Mouse (Mus musculus): ENCODE data around the gene Dnajc1. TPM values are rescaled to one million over a fixed set of nuclear protein-coding genes. Genes with fewer than 3 reads are reported as not detected.

Gene Dnajc1
- polyA plus RNA-seq, 1 experiment from 2014 or later, result 41.8 TPM

GRCm38 (mm10) chr2:18249224-18249623 is 143.4 kb downstream of the Dnajc1 start:
- ATAC-seq (replicated peaks; ENCODE audit: low FRiP score) (no peak), DNase-seq (ENCODE audit: low spot score) (no peak)
- Histone ChIP-seq H3K27ac (ENCODE audit: low read depth, low read length) (no peak overlapping the region), H3K4me3 (ENCODE audit: low read depth, low read length) (no peak overlapping the region), H3K9me3 (ENCODE audit: control insufficient read depth, low read length) (no peaks in the 10 kb centered on the region; the same call in 1 of the 2 replicates), H3K4me1 (replicated peaks; ENCODE audit: control insufficient read depth, insufficient read depth, low read length) (no peaks in the 10 kb centered on the region), H3K9ac (ENCODE audit: low read length) (no peak overlapping the region), H3K27me3 (ENCODE audit: control insufficient read depth, insufficient read depth, low read length) (no peaks in the 10 kb centered on the region), H3K4me2 (ENCODE audit: low read depth, low read length, severe bottlenecking) (no peak overlapping the region), H3K36me3 (ENCODE audit: control insufficient read depth, insufficient read depth, low read length) (peaks cover 2% of the 10 kb centered on the region; the same call in 1 of the 2 replicates)
- 93% methylated on average over 3 of the region's 3 CpGs for WGBS

- Histone ChIP-seq H3K36me3 (ENCODE audit: control insufficient read depth, insufficient read depth, low read length) (no peaks in the 10 kb centered on the region), H3K9me3 (ENCODE audit: control insufficient read depth, low read length) (no peaks in the 10 kb centered on the region), H3K4me2 (ENCODE audit: low read depth, low read length, severe bottlenecking) (no peak overlapping the region), H3K27ac (ENCODE audit: low read depth, low read length) (no peak overlapping the region), H3K4me3 (ENCODE audit: low read depth, low read length) (no peak overlapping the region), H3K9ac (ENCODE audit: low read length) (no peak overlapping the region), H3K4me1 (replicated peaks; ENCODE audit: control insufficient read depth, insufficient read depth, low read length) (peaks cover 2% of the 10 kb centered on the region), H3K27me3 (ENCODE audit: control insufficient read depth, insufficient read depth, low read length) (no peaks in the 10 kb centered on the region)
- ATAC-seq (replicated peaks; ENCODE audit: low FRiP score) (no peak), DNase-seq (ENCODE audit: low spot score) (no peak)
- WGBS, result 94% methylated on average over 5 of the region's 5 CpGs
These were observed 157.1 kb downstream of the Dnajc1 start for GRCm38 (mm10) chr2:18235524-18235923.

DNA sequence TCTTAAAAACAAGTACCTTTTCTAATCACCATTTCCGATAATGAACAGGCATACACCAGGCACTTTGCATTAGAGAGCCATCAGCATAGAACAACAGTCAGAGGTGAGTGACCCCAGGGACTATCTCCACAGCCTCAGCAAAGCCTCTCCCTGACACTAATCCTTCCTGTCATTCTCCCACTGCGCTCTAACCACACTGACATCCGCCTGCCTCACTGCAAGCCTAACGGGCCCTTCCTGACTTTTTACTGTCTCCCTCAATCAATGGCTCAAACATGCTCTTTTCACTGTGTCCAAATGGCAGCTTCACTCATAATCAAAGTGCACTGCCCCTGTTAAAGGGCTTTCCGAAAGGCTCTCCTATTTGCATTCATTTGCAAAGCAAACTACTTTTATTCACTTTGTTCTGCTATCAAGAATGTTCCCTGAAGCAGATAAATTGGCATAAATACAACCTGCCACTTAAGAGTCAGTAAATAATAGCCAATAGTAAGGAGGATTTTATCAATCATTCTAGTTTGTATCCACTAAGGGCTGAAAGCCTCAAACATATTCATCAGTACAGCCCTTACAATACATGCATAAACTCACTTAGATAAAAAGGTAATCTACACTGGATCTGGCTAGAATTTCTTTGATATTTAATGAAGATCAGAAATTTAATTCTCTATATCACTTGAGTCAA is 159.6 kb downstream of the Dnajc1 start:
- DNase-seq (ENCODE audit: low spot score) (peak; percentile 49), ATAC-seq (replicated peaks; ENCODE audit: low FRiP score) (peak; percentile 71)
- Histone ChIP-seq H3K4me3 (ENCODE audit: low read depth, low read length) (no peak overlapping the region), H3K9ac (ENCODE audit: low read length) (no peak overlapping the region), H3K9me3 (ENCODE audit: control insufficient read depth, low read length) (no peaks in the 10 kb centered on the region), H3K36me3 (ENCODE audit: control insufficient read depth, insufficient read depth, low read length) (no peaks in the 10 kb centered on the region), H3K4me2 (ENCODE audit: low read depth, low read length, severe bottlenecking) (no peak overlapping the region), H3K27me3 (ENCODE audit: control insufficient read depth, insufficient read depth, low read length) (no peaks in the 10 kb centered on the region), H3K4me1 (replicated peaks; ENCODE audit: control insufficient read depth, insufficient read depth, low read length) (peaks cover 2% of the 10 kb centered on the region), H3K27ac (ENCODE audit: low read depth, low read length) (no peak overlapping the region)
- 3% methylated on average over 5 of the region's 5 CpGs for WGBS

- peaks cover 2% of the 10 kb centered on the region for H3K4me1 ChIP-seq (replicated peaks; ENCODE audit: control insufficient read depth, insufficient read depth, low read length)
- no peak for ATAC-seq (replicated peaks; ENCODE audit: low FRiP score)
These were observed 161.5 kb downstream of the Dnajc1 start for GRCm38 (mm10) chr2:18231143-18231542.

GRCm38 (mm10) chr2:18229279-18229678 is 163.4 kb downstream of the Dnajc1 start:
- H3K4me1 ChIP-seq (replicated peaks; ENCODE audit: control insufficient read depth, insufficient read depth, low read length), result peaks cover 2% of the 10 kb centered on the region
- DNase-seq (ENCODE audit: low spot score) (no peak), ATAC-seq (replicated peaks; ENCODE audit: low FRiP score) (no peak)
- H3K27ac ChIP-seq (ENCODE audit: low read depth, low read length), result no peak overlapping the region
- WGBS, result 17% methylated on average over 2 of the region's 2 CpGs
- no peaks in the 10 kb centered on the region for H3K9me3 ChIP-seq (ENCODE audit: control insufficient read depth, low read length)
- no peak overlapping the region for H3K9ac ChIP-seq (ENCODE audit: low read length)
- no peaks in the 10 kb centered on the region for H3K36me3 ChIP-seq (ENCODE audit: control insufficient read depth, insufficient read depth, low read length)
- H3K27me3 ChIP-seq (ENCODE audit: control insufficient read depth, insufficient read depth, low read length), result no peaks in the 10 kb centered on the region
- no peak overlapping the region for H3K4me2 ChIP-seq (ENCODE audit: low read depth, low read length, severe bottlenecking)
- no peak overlapping the region for H3K4me3 ChIP-seq (ENCODE audit: low read depth, low read length)

More at GRCm38 (mm10) chr2:18231143-18231542, 161.5 kb downstream of the Dnajc1 start:
- Histone ChIP-seq H3K9me3 (ENCODE audit: control insufficient read depth, low read length) (no peaks in the 10 kb centered on the region), H3K27me3 (ENCODE audit: control insufficient read depth, insufficient read depth, low read length) (no peaks in the 10 kb centered on the region), H3K4me2 (ENCODE audit: low read depth, low read length, severe bottlenecking) (no peak overlapping the region), H3K9ac (ENCODE audit: low read length) (no peak overlapping the region), H3K4me3 (ENCODE audit: low read depth, low read length) (no peak overlapping the region), H3K27ac (ENCODE audit: low read depth, low read length) (no peak overlapping the region), H3K36me3 (ENCODE audit: control insufficient read depth, insufficient read depth, low read length) (no peaks in the 10 kb centered on the region)
- no peak for DNase-seq (ENCODE audit: low spot score)
- WGBS, result 74% methylated on average over 4 of the region's 4 CpGs

DNA sequence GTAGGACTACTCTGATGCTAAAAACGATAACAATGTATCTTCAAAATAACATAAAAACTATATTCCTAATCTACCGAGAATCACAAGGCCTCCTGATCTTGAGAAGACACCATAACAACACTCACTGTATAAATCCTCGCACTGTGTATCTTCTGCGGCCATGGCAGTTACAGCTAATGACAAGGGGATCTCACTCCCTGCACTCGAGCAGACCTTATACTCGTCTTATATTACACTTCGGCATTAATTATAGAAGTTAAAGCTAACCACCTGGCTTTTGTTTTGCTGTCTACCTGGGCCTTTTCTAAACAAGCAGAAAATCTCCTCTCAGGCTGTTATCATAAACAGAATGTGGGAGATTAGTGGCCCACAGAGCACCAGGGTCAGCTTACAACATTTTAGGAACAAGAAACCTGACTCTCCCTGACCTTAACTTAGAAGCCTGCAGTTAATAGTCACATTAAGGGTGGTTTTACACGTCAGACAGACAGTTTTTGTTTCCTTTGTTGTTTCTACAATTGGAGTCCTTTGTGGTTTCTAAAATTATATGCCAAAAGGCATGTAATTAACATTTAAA is 164.1 kb downstream of the Dnajc1 start:
- H3K9ac ChIP-seq (ENCODE audit: low read length), result no peak overlapping the region
- no peak overlapping the region for H3K4me3 ChIP-seq (ENCODE audit: low read depth, low read length)
- no peaks in the 10 kb centered on the region for H3K36me3 ChIP-seq (ENCODE audit: control insufficient read depth, insufficient read depth, low read length)
- H3K27ac ChIP-seq (ENCODE audit: low read depth, low read length), result no peak overlapping the region
- 62% methylated on average over 8 of the region's 8 CpGs for WGBS
- DNase-seq (ENCODE audit: low spot score) (no peak), ATAC-seq (replicated peaks; ENCODE audit: low FRiP score) (no peak)
- H3K4me1 ChIP-seq (replicated peaks; ENCODE audit: control insufficient read depth, insufficient read depth, low read length), result peaks cover 2% of the 10 kb centered on the region; the same call in 1 of the 2 replicates
- no peaks in the 10 kb centered on the region for H3K27me3 ChIP-seq (ENCODE audit: control insufficient read depth, insufficient read depth, low read length)
- no peaks in the 10 kb centered on the region for H3K9me3 ChIP-seq (ENCODE audit: control insufficient read depth, low read length)
- no peak overlapping the region for H3K4me2 ChIP-seq (ENCODE audit: low read depth, low read length, severe bottlenecking)

- Histone ChIP-seq H3K27ac (ENCODE audit: low read depth, low read length) (no peak overlapping the region), H3K36me3 (ENCODE audit: control insufficient read depth, insufficient read depth, low read length) (peaks cover 5% of the 10 kb centered on the region; the same call in 1 of the 2 replicates)
- WGBS, result 85% methylated on average over 13 of the region's 13 CpGs
These were observed 173.1 kb downstream of the Dnajc1 start for GRCm38 (mm10) chr2:18219569-18219968.

DNA sequence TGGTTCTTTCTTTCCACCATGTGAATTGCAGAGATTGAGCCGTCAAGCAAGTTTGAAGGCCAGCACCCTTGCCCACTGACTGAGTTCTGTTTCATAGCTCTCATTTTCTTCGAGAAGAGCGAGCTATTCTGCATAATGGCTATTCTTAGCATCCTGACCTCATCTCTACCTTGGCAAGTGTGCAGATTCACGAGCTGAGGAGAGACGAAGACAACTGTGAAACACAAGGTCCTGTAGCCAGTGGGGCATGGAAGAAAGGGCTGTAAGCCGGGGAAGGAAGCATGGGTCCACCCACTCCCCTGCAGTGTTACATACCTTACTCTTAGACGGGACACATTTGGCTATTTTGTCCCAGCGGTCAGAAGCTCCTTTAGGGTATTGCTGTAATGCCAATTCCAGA is 173.5 kb downstream of the Dnajc1 start:
- Histone ChIP-seq H3K36me3 (ENCODE audit: control insufficient read depth, insufficient read depth, low read length) (peaks cover 5% of the 10 kb centered on the region; the same call in 1 of the 2 replicates), H3K27me3 (ENCODE audit: control insufficient read depth, insufficient read depth, low read length) (no peaks in the 10 kb centered on the region), H3K9me3 (ENCODE audit: control insufficient read depth, low read length) (no peaks in the 10 kb centered on the region), H3K4me2 (ENCODE audit: low read depth, low read length, severe bottlenecking) (no peak overlapping the region), H3K4me3 (ENCODE audit: low read depth, low read length) (no peak overlapping the region), H3K9ac (ENCODE audit: low read length) (no peak overlapping the region), H3K27ac (ENCODE audit: low read depth, low read length) (no peak overlapping the region), H3K4me1 (replicated peaks; ENCODE audit: control insufficient read depth, insufficient read depth, low read length) (no peaks in the 10 kb centered on the region)
- WGBS, result 84% methylated on average over 8 of the region's 8 CpGs
- ATAC-seq (replicated peaks; ENCODE audit: low FRiP score) (no peak), DNase-seq (ENCODE audit: low spot score) (no peak)

More at GRCm38 (mm10) chr2:18219569-18219968, 173.1 kb downstream of the Dnajc1 start:
- no peak for DNase-seq (ENCODE audit: low spot score)
- Histone ChIP-seq H3K4me2 (ENCODE audit: low read depth, low read length, severe bottlenecking) (no peak overlapping the region), H3K9ac (ENCODE audit: low read length) (no peak overlapping the region), H3K4me1 (replicated peaks; ENCODE audit: control insufficient read depth, insufficient read depth, low read length) (no peaks in the 10 kb centered on the region), H3K4me3 (ENCODE audit: low read depth, low read length) (no peak overlapping the region), H3K9me3 (ENCODE audit: control insufficient read depth, low read length) (no peaks in the 10 kb centered on the region), H3K27me3 (ENCODE audit: control insufficient read depth, insufficient read depth, low read length) (no peaks in the 10 kb centered on the region)
- ATAC-seq (replicated peaks; ENCODE audit: low FRiP score), result no peak

- Histone ChIP-seq H3K27ac (ENCODE audit: low read depth, low read length) (no peak overlapping the region), H3K36me3 (ENCODE audit: control insufficient read depth, insufficient read depth, low read length) (peaks cover 5% of the 10 kb centered on the region; the same call in 1 of the 2 replicates), H3K9me3 (ENCODE audit: control insufficient read depth, low read length) (no peaks in the 10 kb centered on the region), H3K27me3 (ENCODE audit: control insufficient read depth, insufficient read depth, low read length) (no peaks in the 10 kb centered on the region), H3K4me2 (ENCODE audit: low read depth, low read length, severe bottlenecking) (no peak overlapping the region), H3K9ac (ENCODE audit: low read length) (no peak overlapping the region), H3K4me1 (replicated peaks; ENCODE audit: control insufficient read depth, insufficient read depth, low read length) (no peaks in the 10 kb centered on the region), H3K4me3 (ENCODE audit: low read depth, low read length) (no peak overlapping the region)
- WGBS, result 79% methylated on average over 5 of the region's 5 CpGs
- ATAC-seq (replicated peaks; ENCODE audit: low FRiP score) (no peak), DNase-seq (ENCODE audit: low spot score) (no peak)
These were observed 174.1 kb downstream of the Dnajc1 start for GRCm38 (mm10) chr2:18218500-18218899.
